In the genomic region with DNA sequence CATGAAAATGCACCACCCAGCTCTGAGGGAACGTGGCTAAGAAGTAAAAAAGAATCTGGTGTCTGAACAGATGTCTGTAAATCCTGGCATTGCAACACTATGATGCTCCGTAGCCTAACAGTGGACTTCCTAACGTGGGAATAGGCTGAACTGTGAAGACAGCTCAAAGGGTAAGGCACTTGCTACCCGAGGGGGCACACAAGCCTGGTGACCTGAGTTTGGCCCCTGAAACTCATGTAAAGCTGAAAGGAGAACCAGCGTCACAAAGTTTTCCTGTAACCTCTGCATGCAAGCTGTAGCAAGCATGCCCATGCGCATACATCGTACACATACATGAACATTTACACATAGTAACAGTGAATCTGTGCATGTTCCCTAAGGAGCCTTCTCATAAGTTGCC, we compare ENCODE assay signal across 23 mouse cellular contexts. TPM values are rescaled to one million over a fixed set of nuclear protein-coding genes. Genes with fewer than 3 reads are reported as not detected.
A peak's percentile ranks its signal among the peaks of the same experiment; 100 is the strongest.
DNase-seq lines count a peak whose midpoint lies in the region; ATAC-seq and TF ChIP-seq lines count a peak whose summit lies in the region.
"Had no signal": no experiment of that assay in that cellular context is flagged by ENCODE, and none has a peak within 500 bp of the region (broad histone marks: within the 10 kb centered on the region; RNA-seq: fewer than 3 reads in every experiment).

No protein-coding gene starts in this region.

- no peak for DNase-seq in forebrain, embryonic 10.5 days (ENCODE audit: extremely low spot score, low spot score)
- DNase-seq in forebrain, embryonic 14.5 days (ENCODE audit: low spot score) = no peak
- DNase-seq in hindbrain, embryonic 11.5 days (ENCODE audit: low spot score) = no peak
- no peak for DNase-seq in hindbrain, postnatal 0 days (ENCODE audit: low spot score)
- DNase-seq in midbrain, embryonic 11.5 days (ENCODE audit: low spot score, missing footprints) = peak; percentile 77
- no peak for DNase-seq in midbrain, embryonic 14.5 days
- DNase-seq: adrenal gland, postnatal 10 days; adrenal gland, postnatal 36 days; cerebellum, adult 18-20 months; cerebellum, adult 9-11 months; cerebellum, postnatal 25 days; gastrocnemius, postnatal 10 days; gastrocnemius, postnatal 36 days had no signal

- H3K9ac ChIP-seq in forebrain, embryonic 14.5 days (ENCODE audit: low read length) = no peak overlapping the region
- H3K9ac ChIP-seq in hindbrain, embryonic 11.5 days (ENCODE audit: low read depth, low read length) = no peak overlapping the region
- no peak overlapping the region for H3K9ac ChIP-seq in hindbrain, postnatal 0 days (replicated peaks; ENCODE audit: low read length)
- no peak overlapping the region for H3K9ac ChIP-seq in midbrain, embryonic 11.5 days (ENCODE audit: low read length)
- no peak overlapping the region for H3K9ac ChIP-seq in midbrain, embryonic 14.5 days (replicated peaks; ENCODE audit: low read length)
- H3K9ac ChIP-seq: embryonic facial prominence, embryonic 12.5 days; embryonic facial prominence, embryonic 15.5 days; forebrain, embryonic 12.5 days; hindbrain, embryonic 12.5 days; hindbrain, embryonic 15.5 days had no signal

- H3K27me3 ChIP-seq in forebrain, embryonic 10.5 days (ENCODE audit: poor library complexity, severe bottlenecking) = peaks cover 48% of the 10 kb centered on the region
- no peaks in the 10 kb centered on the region for H3K27me3 ChIP-seq in forebrain, embryonic 14.5 days (replicated peaks; ENCODE audit: control insufficient read depth, insufficient read depth, low read length)
- no peaks in the 10 kb centered on the region for H3K27me3 ChIP-seq in hindbrain, embryonic 11.5 days (ENCODE audit: control insufficient read depth, insufficient read depth, low read length)
- H3K27me3 ChIP-seq in hindbrain, postnatal 0 days (ENCODE audit: insufficient read depth, low read length) = no peaks in the 10 kb centered on the region
- no peaks in the 10 kb centered on the region; the same call in 1 of the 2 replicates for H3K27me3 ChIP-seq in midbrain, embryonic 11.5 days (ENCODE audit: control insufficient read depth, insufficient read depth, low read length)
- H3K27me3 ChIP-seq in midbrain, embryonic 14.5 days (ENCODE audit: control insufficient read depth, insufficient read depth, low read length) = no peaks in the 10 kb centered on the region
- H3K27me3 ChIP-seq: embryonic facial prominence, embryonic 15.5 days; hindbrain, embryonic 15.5 days had no signal

- no peaks in the 10 kb centered on the region for H3K9me3 ChIP-seq in forebrain, embryonic 10.5 days
- H3K9me3 ChIP-seq in forebrain, embryonic 14.5 days (replicated peaks; ENCODE audit: control insufficient read depth, low read length) = no peaks in the 10 kb centered on the region
- no peaks in the 10 kb centered on the region for H3K9me3 ChIP-seq in hindbrain, embryonic 11.5 days (ENCODE audit: control insufficient read depth, low read length)
- no peaks in the 10 kb centered on the region for H3K9me3 ChIP-seq in hindbrain, postnatal 0 days (ENCODE audit: low read length)
- H3K9me3 ChIP-seq in midbrain, embryonic 11.5 days (ENCODE audit: control insufficient read depth, low read length) = no peaks in the 10 kb centered on the region
- H3K9me3 ChIP-seq in midbrain, embryonic 14.5 days (ENCODE audit: control insufficient read depth, low read length) = no peaks in the 10 kb centered on the region
- H3K9me3 ChIP-seq: embryonic facial prominence, embryonic 12.5 days; embryonic facial prominence, embryonic 15.5 days; forebrain, embryonic 12.5 days; hindbrain, embryonic 12.5 days; hindbrain, embryonic 15.5 days had no signal

- WGBS in forebrain, embryonic 10.5 days = 85% methylated on average over 7 of the region's 7 CpGs
- WGBS in forebrain, embryonic 14.5 days = 82% methylated on average over 7 of the region's 7 CpGs
- 77% methylated on average over 7 of the region's 7 CpGs for WGBS in hindbrain, embryonic 11.5 days
- whole genome bisulfite sequencing in hindbrain, postnatal 0 days = 66% methylated on average over 7 of the region's 7 CpGs
- 77% methylated on average over 7 of the region's 7 CpGs for WGBS in midbrain, embryonic 11.5 days
- 72% methylated on average over 7 of the region's 7 CpGs for WGBS in midbrain, embryonic 14.5 days

- ATAC-seq in forebrain, embryonic 14.5 days = no peak
- ATAC-seq in hindbrain, embryonic 11.5 days (ENCODE audit: low FRiP score) = no peak
- no peak for ATAC-seq in hindbrain, postnatal 0 days
- no peak for ATAC-seq in midbrain, embryonic 11.5 days (ENCODE audit: low FRiP score)
- ATAC-seq in midbrain, embryonic 14.5 days (ENCODE audit: low FRiP score, low TSS enrichment) = no peak
- ATAC-seq: activated CD4-positive, CD25-positive, alpha-beta regulatory T cell, adult 4 months; forebrain, embryonic 16.5 days; inflammation-experienced regulatory T-cells, adult 6 months; intestine, embryonic 16.5 days had no signal

- H3K4me2 ChIP-seq in forebrain, embryonic 14.5 days (ENCODE audit: low read length) = no peak overlapping the region
- no peak overlapping the region for H3K4me2 ChIP-seq in hindbrain, embryonic 11.5 days (replicated peaks; ENCODE audit: low read depth, low read length)
- H3K4me2 ChIP-seq in hindbrain, postnatal 0 days (ENCODE audit: low read depth, low read length) = no peak overlapping the region
- no peak overlapping the region for H3K4me2 ChIP-seq in midbrain, embryonic 11.5 days
- H3K4me2 ChIP-seq in midbrain, embryonic 14.5 days (ENCODE audit: low read length) = no peak overlapping the region
- H3K4me2 ChIP-seq: embryonic facial prominence, embryonic 12.5 days; embryonic facial prominence, embryonic 15.5 days; forebrain, embryonic 12.5 days; heart, embryonic 11.5 days; hindbrain, embryonic 12.5 days; hindbrain, embryonic 15.5 days had no signal

- no peak overlapping the region for H3K4me3 ChIP-seq in forebrain, embryonic 10.5 days
- no peak overlapping the region for H3K4me3 ChIP-seq in forebrain, embryonic 14.5 days (ENCODE audit: low read depth, low read length)
- no peak overlapping the region for H3K4me3 ChIP-seq in hindbrain, embryonic 11.5 days (ENCODE audit: low read depth, low read length)
- H3K4me3 ChIP-seq in hindbrain, postnatal 0 days (ENCODE audit: low read length) = no peak overlapping the region
- H3K4me3 ChIP-seq in midbrain, embryonic 11.5 days (ENCODE audit: low read depth, low read length) = no peak overlapping the region
- no peak overlapping the region for H3K4me3 ChIP-seq in midbrain, embryonic 14.5 days (replicated peaks; ENCODE audit: low read depth, low read length)
- H3K4me3 ChIP-seq: embryonic facial prominence, embryonic 12.5 days; embryonic facial prominence, embryonic 15.5 days; forebrain, embryonic 12.5 days; hindbrain, embryonic 12.5 days; hindbrain, embryonic 15.5 days had no signal

- H3K27ac ChIP-seq in forebrain, embryonic 10.5 days = 0 out of 2 replicates have a peak overlapping the region, but pooled peaks have one; percentile 11
- H3K27ac ChIP-seq in forebrain, embryonic 14.5 days (ENCODE audit: low read depth, low read length) = no peak overlapping the region
- 0 out of 2 replicates have a peak overlapping the region, but pooled peaks have one; percentile 9 for H3K27ac ChIP-seq in hindbrain, embryonic 11.5 days (ENCODE audit: low read depth, low read length)
- H3K27ac ChIP-seq in hindbrain, postnatal 0 days = no peak overlapping the region
- no peak overlapping the region for H3K27ac ChIP-seq in midbrain, embryonic 11.5 days (ENCODE audit: low read depth, low read length)
- no peak overlapping the region for H3K27ac ChIP-seq in midbrain, embryonic 14.5 days (replicated peaks; ENCODE audit: low read depth, low read length)
- H3K27ac ChIP-seq: embryonic facial prominence, embryonic 12.5 days; embryonic facial prominence, embryonic 15.5 days; forebrain, embryonic 12.5 days; hindbrain, embryonic 12.5 days; hindbrain, embryonic 15.5 days had no signal

- TF ChIP-seq CTCF in hindbrain, postnatal 0 days (IDR thresholded peaks at IDR 0.05; ENCODE audit: low read depth) = no peak

- peaks cover 100% of the 10 kb centered on the region for H3K4me1 ChIP-seq in forebrain, embryonic 10.5 days
- peaks cover 50% of the 10 kb centered on the region for H3K4me1 ChIP-seq in forebrain, embryonic 14.5 days (ENCODE audit: control insufficient read depth, insufficient read depth, low read length)
- peaks cover 3% of the 10 kb centered on the region; the same call in 1 of the 2 replicates for H3K4me1 ChIP-seq in hindbrain, embryonic 11.5 days (replicated peaks; ENCODE audit: control insufficient read depth, insufficient read depth, low read length)
- peaks cover 35% of the 10 kb centered on the region for H3K4me1 ChIP-seq in hindbrain, postnatal 0 days (ENCODE audit: insufficient read depth, low read length)
- H3K4me1 ChIP-seq in midbrain, embryonic 11.5 days (ENCODE audit: control insufficient read depth, insufficient read depth, low read length) = peaks cover 38% of the 10 kb centered on the region
- peaks cover 40% of the 10 kb centered on the region for H3K4me1 ChIP-seq in midbrain, embryonic 14.5 days (ENCODE audit: control insufficient read depth, insufficient read depth, low read length)

- no peaks in the 10 kb centered on the region for H3K36me3 ChIP-seq in forebrain, embryonic 10.5 days (replicated peaks)
- no peaks in the 10 kb centered on the region for H3K36me3 ChIP-seq in forebrain, embryonic 14.5 days (ENCODE audit: control insufficient read depth, insufficient read depth, low read length)
- H3K36me3 ChIP-seq in hindbrain, embryonic 11.5 days (ENCODE audit: control insufficient read depth, insufficient read depth, low read length) = no peaks in the 10 kb centered on the region
- H3K36me3 ChIP-seq in hindbrain, postnatal 0 days (ENCODE audit: insufficient read depth, low read length) = no peaks in the 10 kb centered on the region
- no peaks in the 10 kb centered on the region for H3K36me3 ChIP-seq in midbrain, embryonic 11.5 days (ENCODE audit: control insufficient read depth, insufficient read depth, low read length)
- H3K36me3 ChIP-seq in midbrain, embryonic 14.5 days (ENCODE audit: control insufficient read depth, insufficient read depth, low read length) = no peaks in the 10 kb centered on the region
- H3K36me3 ChIP-seq: embryonic facial prominence, embryonic 12.5 days; embryonic facial prominence, embryonic 15.5 days; forebrain, embryonic 12.5 days; hindbrain, embryonic 12.5 days; hindbrain, embryonic 15.5 days had no signal

RNA-seq across cellular contexts. Expression of a gene that starts 22.6 kb away (rescaled TPM):
- 12.4 and 14.8 TPM in 2 replicates for polyA plus RNA-seq in forebrain, embryonic 10.5 days (2016; fragmentation: Nextera tagmentation; extraction: Ambion mirVana)
- 8.6 and 10.2 TPM in 2 replicates for polyA plus RNA-seq in forebrain, embryonic 14.5 days (2014; fragmentation: Nextera tagmentation; extraction: Ambion mirVana)
- 13.5 and 15.7 TPM in 2 replicates for polyA plus RNA-seq in hindbrain, embryonic 11.5 days (2014; fragmentation: Nextera tagmentation; extraction: Ambion mirVana)
- total RNA-seq in hindbrain, postnatal 0 days (2014; rRNA removed) = 11.0 and 11.6 TPM in 2 replicates
- polyA plus RNA-seq in hindbrain, postnatal 0 days (2015; fragmentation: Nextera tagmentation; extraction: Ambion mirVana) = 10.7 and 11.6 TPM in 2 replicates
- polyA plus RNA-seq in midbrain, embryonic 11.5 days (2014; fragmentation: Nextera tagmentation; extraction: Ambion mirVana) = 12.4 and 12.8 TPM in 2 replicates
- polyA plus RNA-seq in midbrain, embryonic 14.5 days (2014; fragmentation: Nextera tagmentation; extraction: Ambion mirVana) = 13.0 and 16.7 TPM in 2 replicates

Comparison
In these comparisons a context has a peak if more than half of its experiments do, and no peak if none do; other contexts are left out.
1. H3K27ac ChIP-seq: peak in forebrain, embryonic 10.5 days (single experiment) and hindbrain, embryonic 11.5 days (single experiment); none in forebrain, embryonic 14.5 days (single experiment), hindbrain, postnatal 0 days (single experiment), midbrain, embryonic 11.5 days (single experiment) and midbrain, embryonic 14.5 days (single experiment).